Comparison of ENCODE assay signal across 15 mouse cellular contexts in genomic region chr6:126609193-126609947, GRCm38 (mm10). TPM values are rescaled to one million over a fixed set of nuclear protein-coding genes. Genes with fewer than 3 reads are reported as not detected.
"Had no signal": no experiment of that assay in that cellular context is flagged by ENCODE, and none has a peak within 500 bp of the region (broad histone marks: within the 10 kb centered on the region; RNA-seq: fewer than 3 reads in every experiment).

No protein-coding gene starts in this region.

- H3K36me3 ChIP-seq: limb, embryonic 12.5 days; limb, embryonic 15.5 days; midbrain, embryonic 13.5 days had no signal

- H3K9ac ChIP-seq: limb, embryonic 12.5 days; limb, embryonic 15.5 days; liver, embryonic 14.5 days; liver, postnatal 0 days; lung, embryonic 14.5 days; midbrain, embryonic 13.5 days had no signal

- ATAC-seq: liver, postnatal 0 days; lung, postnatal 0 days; midbrain, embryonic 13.5 days; midbrain, embryonic 16.5 days had no signal

- H3K27me3 ChIP-seq: limb, embryonic 12.5 days had no signal

- H3K4me2 ChIP-seq: limb, embryonic 12.5 days; limb, embryonic 15.5 days; liver, embryonic 11.5 days; lung, embryonic 14.5 days; midbrain, embryonic 13.5 days had no signal

- DNase-seq: kidney, postnatal 14 days; kidney, postnatal 4 days; left cerebral cortex, postnatal 4 days; liver, postnatal 0 days; lung, embryonic 14.5 days; thymus, adult 18-20 months; thymus, postnatal 36 days had no signal

- H3K9me3 ChIP-seq: limb, embryonic 12.5 days; limb, embryonic 15.5 days; midbrain, embryonic 13.5 days had no signal

- H3K27ac ChIP-seq: limb, embryonic 12.5 days; limb, embryonic 15.5 days; liver, embryonic 14.5 days; macrophage; midbrain, embryonic 13.5 days had no signal

- H3K4me1 ChIP-seq: limb, embryonic 12.5 days; limb, embryonic 15.5 days had no signal

- H3K4me3 ChIP-seq: limb, embryonic 12.5 days; limb, embryonic 15.5 days; midbrain, embryonic 13.5 days had no signal

RNA-seq across cellular contexts. Expression of gene Kcna1, which starts 36.8 kb away (rescaled TPM):
- polyA plus RNA-seq: liver, embryonic 14.5 days; liver, postnatal 0 days; macrophage had no signal
